Mouse (Mus musculus) heart, embryonic 16.5 days (tissue): ENCODE data around the gene Olfr288. TPM values are rescaled to one million over a fixed set of nuclear protein-coding genes. Genes with fewer than 3 reads are reported as not detected.

Experiments
- ATAC-seq: fragments of 200-750 bp; cut with Nextera tagmentation; replicated peaks from 2 replicates; pipeline ENCODE4 v1.8.0; 2017; ENCODE audit warnings: moderate number of reproducible peaks; ENCODE audit not compliant: insufficient read depth, low FRiP score; ENCODE audit errors: extremely low read depth
- H3K27ac ChIP-seq: fragments of 300-500 bp; sonication (generic); 2 replicates; pipeline ENCODE4 v1.5.1; 2014; ENCODE audit warnings: mild to moderate bottlenecking, low read length, control low read depth, moderate library complexity
- H3K27me3 ChIP-seq: fragments of 300-500 bp; sonication (generic); 2 replicates; pipeline ENCODE4 v1.6.1; 2014; ENCODE audit warnings: low read length, mixed read lengths; ENCODE audit not compliant: control insufficient read depth, insufficient read depth
- H3K36me3 ChIP-seq: fragments of 300-500 bp; sonication (generic); 2 replicates; pipeline ENCODE4 v1.6.1; 2014; ENCODE audit not compliant: control insufficient read depth, insufficient read depth
- H3K4me1 ChIP-seq: fragments of 300-500 bp; sonication (generic); 2 replicates; pipeline ENCODE4 v1.6.1; 2014; ENCODE audit warnings: low read length, mixed read lengths; ENCODE audit not compliant: control insufficient read depth, insufficient read depth
- H3K4me2 ChIP-seq: fragments of 300-500 bp; sonication (generic); 2 replicates; pipeline ENCODE4 v1.6.1; 2014; ENCODE audit warnings: low read depth, mild to moderate bottlenecking, control low read depth, low read length
- H3K4me3 ChIP-seq: fragments of 300-500 bp; sonication (generic); 2 replicates; pipeline ENCODE4 v1.5.1; 2014; ENCODE audit warnings: mild to moderate bottlenecking, control low read depth, low read length
- H3K9ac ChIP-seq: fragments of 300-500 bp; sonication (generic); 2 replicates; pipeline ENCODE4 v1.6.1; 2014; ENCODE audit warnings: low read length, control low read depth
- H3K9me3 ChIP-seq: fragments of 300-500 bp; sonication (generic); replicated peaks from 2 replicates; pipeline ENCODE4 v1.6.1; 2016; ENCODE audit warnings: low read length; ENCODE audit not compliant: control insufficient read depth
- WGBS: fragments of 180-500 bp; shearing (Covaris S2); extraction: QIAGEN DNeasy Blood & Tissue Kit; methylation state at CpG from one replicate; pipeline ENCODE4 v1.1.7; 2014; 5-methylcytosine and 5-hydroxymethylcytosine counted together
- polyA plus RNA-seq: library from polyadenylated mRNA; unstranded; fragments of >200 nt; fragmentation: Nextera tagmentation; extraction: Ambion mirVana; gene quantifications from 2 replicates; pipeline ENCODE4 v1.2.1, GENCODE M21; 2015

Gene Olfr288
- polyA plus RNA-seq, 1 experiment from 2014 or later: not detected

- Histone ChIP-seq H3K9me3 (no peaks in the 10 kb centered on the region), H3K27ac (no peak overlapping the region), H3K4me2 (no peak overlapping the region), H3K9ac (no peak overlapping the region), H3K4me3 (no peak overlapping the region), H3K36me3 (no peaks in the 10 kb centered on the region), H3K4me1 (no peaks in the 10 kb centered on the region), H3K27me3 (no peaks in the 10 kb centered on the region)
- no peak for ATAC-seq
- 54% methylated on average over 4 of the region's 4 CpGs for WGBS
Measured at GRCm38 (mm10) chr15:98155944-98156343, 39.4 kb downstream of the Olfr288 start.

GRCm38 (mm10) chr15:98155272-98155671 lies 40.1 kb downstream of the Olfr288 start:
- WGBS: 85% methylated on average over 5 of the region's 5 CpGs
- Histone ChIP-seq H3K27me3 (no peaks in the 10 kb centered on the region), H3K9ac (no peak overlapping the region), H3K4me2 (no peak overlapping the region), H3K36me3 (no peaks in the 10 kb centered on the region), H3K4me1 (no peaks in the 10 kb centered on the region), H3K27ac (no peak overlapping the region), H3K9me3 (no peaks in the 10 kb centered on the region), H3K4me3 (no peak overlapping the region)
- ATAC-seq: no peak

- peaks cover 3% of the 10 kb centered on the region; the same call in 1 of the 2 replicates for H3K4me1 ChIP-seq
- H3K27me3 ChIP-seq: no peaks in the 10 kb centered on the region
- H3K27ac ChIP-seq: no peak overlapping the region
- H3K4me3 ChIP-seq: no peak overlapping the region
- no peak for ATAC-seq
- H3K36me3 ChIP-seq: no peaks in the 10 kb centered on the region
- H3K9me3 ChIP-seq: no peaks in the 10 kb centered on the region
- WGBS: 85% methylated on average over 3 of the region's 3 CpGs
- H3K4me2 ChIP-seq: no peak overlapping the region
- no peak overlapping the region for H3K9ac ChIP-seq
Measured at GRCm38 (mm10) chr15:98154631-98155030, 40.7 kb downstream of the Olfr288 start.

GRCm38 (mm10) chr15:98154146-98154545 lies 41.2 kb downstream of the Olfr288 start:
- no peaks in the 10 kb centered on the region for H3K9me3 ChIP-seq
- WGBS: 55% methylated on average over 4 of the region's 4 CpGs
- no peak overlapping the region for H3K27ac ChIP-seq
- no peak overlapping the region for H3K9ac ChIP-seq
- H3K4me1 ChIP-seq: peaks cover 4% of the 10 kb centered on the region; the same call in 1 of the 2 replicates
- no peaks in the 10 kb centered on the region for H3K36me3 ChIP-seq
- no peak overlapping the region for H3K4me2 ChIP-seq
- H3K4me3 ChIP-seq: no peak overlapping the region
- H3K27me3 ChIP-seq: no peaks in the 10 kb centered on the region
- no peak for ATAC-seq

- no peak overlapping the region for H3K4me2 ChIP-seq
- peak overlapping the region; percentile 21; the same call in 1 of the 2 replicates for H3K9ac ChIP-seq
- no peak for ATAC-seq
- H3K27ac ChIP-seq: no peak overlapping the region
- H3K36me3 ChIP-seq: no peaks in the 10 kb centered on the region
- no peaks in the 10 kb centered on the region for H3K9me3 ChIP-seq
- H3K4me3 ChIP-seq: no peak overlapping the region
- 37% methylated on average over 3 of the region's 3 CpGs for WGBS
- peaks cover 7% of the 10 kb centered on the region; the same call in 1 of the 2 replicates for H3K4me1 ChIP-seq
- no peaks in the 10 kb centered on the region for H3K27me3 ChIP-seq
Measured at GRCm38 (mm10) chr15:98153625-98154024, 41.7 kb downstream of the Olfr288 start.

GRCm38 (mm10) chr15:98152916-98153315 lies 42.4 kb downstream of the Olfr288 start:
- H3K4me2 ChIP-seq: no peak overlapping the region
- H3K9me3 ChIP-seq: no peaks in the 10 kb centered on the region
- no peak for ATAC-seq
- 73% methylated on average over 7 of the region's 7 CpGs for WGBS
- no peak overlapping the region for H3K27ac ChIP-seq
- H3K9ac ChIP-seq: no peak overlapping the region
- no peak overlapping the region for H3K4me3 ChIP-seq
- H3K27me3 ChIP-seq: no peaks in the 10 kb centered on the region
- peaks cover 12% of the 10 kb centered on the region for H3K4me1 ChIP-seq
- H3K36me3 ChIP-seq: no peaks in the 10 kb centered on the region

- Histone ChIP-seq H3K27ac (peak overlapping the region; percentile 96), H3K9me3 (no peaks in the 10 kb centered on the region), H3K4me2 (peak overlapping the region; percentile 51; the same call in 1 of the 2 replicates), H3K27me3 (no peaks in the 10 kb centered on the region), H3K36me3 (no peaks in the 10 kb centered on the region), H3K4me3 (peak overlapping the region; percentile 2; the same call in 1 of the 2 replicates), H3K4me1 (peaks cover 24% of the 10 kb centered on the region), H3K9ac (peak overlapping the region; percentile 31)
- peak; percentile 88 for ATAC-seq
- WGBS: 20% methylated on average over 10 of the region's 10 CpGs
Measured at GRCm38 (mm10) chr15:98149166-98149602, 46.2 kb downstream of the Olfr288 start.

GRCm38 (mm10) chr15:98148356-98148755 lies 47.0 kb downstream of the Olfr288 start:
- WGBS: 55% methylated on average over 3 of the region's 3 CpGs
- ATAC-seq: no peak
- Histone ChIP-seq H3K4me3 (no peak overlapping the region), H3K4me1 (peaks cover 25% of the 10 kb centered on the region), H3K9ac (0 out of 2 replicates have a peak overlapping the region, but pooled peaks have one; percentile 30), H3K9me3 (no peaks in the 10 kb centered on the region), H3K27ac (peak overlapping the region; percentile 96), H3K4me2 (no peak overlapping the region), H3K27me3 (no peaks in the 10 kb centered on the region), H3K36me3 (no peaks in the 10 kb centered on the region)

- Histone ChIP-seq H3K27me3 (no peaks in the 10 kb centered on the region), H3K4me3 (peak overlapping the region; percentile 99), H3K27ac (peak overlapping the region; percentile 87), H3K4me1 (peaks cover 25% of the 10 kb centered on the region), H3K4me2 (peak overlapping the region; percentile 77), H3K9me3 (no peaks in the 10 kb centered on the region), H3K36me3 (peaks cover 12% of the 10 kb centered on the region), H3K9ac (peak overlapping the region; percentile 99)
- WGBS: under 1% methylated on average over 38 of the region's 38 CpGs
- peak; percentile 89 for ATAC-seq
Measured at GRCm38 (mm10) chr15:98145559-98146181, 49.7 kb downstream of the Olfr288 start.
